Mouse (Mus musculus) small intestine, adult 2 months (tissue): ENCODE measurements around the gene Frmd3.

Experiments
- CTCF ChIP-seq: fragments of 200-500 bp; IDR thresholded peaks from 2 replicates; pipeline ENCODE4 v1.5.1; 2012; ENCODE audit warnings: low read depth, mild to moderate bottlenecking, control low read depth, inconsistent platforms, low read length, moderate library complexity, mixed read lengths; ENCODE audit not compliant: insufficient replicate concordance, insufficient read length; ENCODE audit errors: extremely low read depth
- POLR2A ChIP-seq: fragments of 200-500 bp; IDR thresholded peaks from 2 replicates; pipeline ENCODE4 v1.6.1; 2012; ENCODE audit warnings: low read depth, mild to moderate bottlenecking, control low read depth, inconsistent platforms, low read length, moderate library complexity

- TF ChIP-seq POLR2A (no peak), CTCF (no peak)
Measured at GRCm38 (mm10) chr4:74020084-74020483, 6.8 kb downstream of the Frmd3 start.
